Mouse (Mus musculus): ENCODE measurements at regions not wholly inside any gene's neighbourhood (a gene's known extent, or its start where the extent isn't known, plus 50 kb on each side); places are given as distances from the start of the nearest gene placed in this dataset.

DNA sequence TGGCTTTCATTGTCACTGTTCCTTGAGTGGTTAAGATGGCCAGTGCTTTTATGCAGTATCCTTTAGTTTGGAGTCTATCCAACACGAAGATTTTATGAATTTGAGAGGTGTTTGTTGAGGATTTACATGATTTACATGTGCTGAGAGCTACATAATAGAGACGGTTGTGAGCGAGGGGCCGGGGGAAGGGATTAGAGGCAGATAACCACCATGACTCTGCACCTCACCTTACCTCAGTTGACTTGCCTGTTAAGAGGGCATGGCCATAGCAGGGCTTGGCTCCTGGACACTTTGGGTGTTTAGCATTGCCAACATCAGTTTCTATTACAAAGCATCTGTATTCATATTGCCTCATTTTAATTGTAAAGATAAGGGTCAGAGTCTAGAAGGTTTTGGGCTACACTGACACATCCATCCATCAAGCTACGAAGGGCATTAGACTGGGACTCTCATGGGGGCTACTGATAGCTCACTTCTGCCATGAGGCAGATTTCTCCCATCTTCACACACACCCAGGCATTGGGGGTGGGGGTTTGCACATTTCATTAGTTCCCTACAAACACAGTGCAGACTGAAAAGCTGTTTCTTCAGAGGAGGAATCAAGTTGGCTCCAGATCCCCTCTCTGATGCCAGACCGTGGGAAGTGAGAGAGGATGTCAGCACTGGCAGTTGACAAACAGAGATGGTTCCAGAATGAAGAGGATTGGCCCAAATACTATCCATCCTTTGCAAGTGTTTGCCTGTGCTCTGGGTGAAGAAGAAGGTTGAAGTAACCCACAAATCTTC lies 139.9 kb downstream of the Gm11011 start:
- TF ChIP-seq CTCF (IDR thresholded peaks at IDR 0.05): no peak
- TF ChIP-seq POLR2A (IDR thresholded peaks at IDR 0.05; ENCODE audit: insufficient read depth, low read depth, low read length): no peak
- TF ChIP-seq EP300 (IDR thresholded peaks at IDR 0.05; ENCODE audit: insufficient read depth, low read depth, low read length): no peak

Measured in heart, adult 2 months (tissue).